Mouse (Mus musculus) small intestine, adult 2 months (tissue): ENCODE measurements around the gene Pkd1.

Experiments used
- CTCF ChIP-seq: fragments of 200-500 bp; IDR thresholded peaks from 2 replicates; pipeline ENCODE4 v1.5.1; 2012; ENCODE audit warnings: low read depth, mild to moderate bottlenecking, control low read depth, inconsistent platforms, low read length, moderate library complexity, mixed read lengths; ENCODE audit not compliant: insufficient replicate concordance, insufficient read length; ENCODE audit errors: extremely low read depth
- POLR2A ChIP-seq: fragments of 200-500 bp; IDR thresholded peaks from 2 replicates; pipeline ENCODE4 v1.6.1; 2012; ENCODE audit warnings: low read depth, mild to moderate bottlenecking, control low read depth, inconsistent platforms, low read length, moderate library complexity

GRCm38 (mm10) chr17:24507806-24508460 lies 41.7 kb upstream of the Pkd1 start:
- TF ChIP-seq CTCF (no peak), POLR2A (no peak)
